Mouse (Mus musculus): ENCODE data around the gene Pik3c2g.

- no peak for TF ChIP-seq CTCF (IDR thresholded peaks at IDR 0.05; ENCODE audit: low read depth, low read length)
- TF ChIP-seq GATA2 (IDR thresholded peaks at IDR 0.05; ENCODE audit: borderline replicate concordance, low read depth, low read length) = no peak
- TF ChIP-seq GATA1 (IDR thresholded peaks at IDR 0.05; ENCODE audit: borderline replicate concordance, low read length) = no peak
- TF ChIP-seq TAL1 (conservative IDR thresholded peaks at IDR 0.05; ENCODE audit: low read depth, low read length) = no peak
Measured at GRCm38 (mm10) chr6:139865059-139865673, 278.1 kb downstream of the Pik3c2g start.

Measured in G1E (cell line).